Mouse (Mus musculus) forebrain, embryonic 15.5 days (tissue): Measurements from ENCODE around the gene Lpar6. TPM values are rescaled to one million over a fixed set of nuclear protein-coding genes. Genes with fewer than 3 reads are reported as not detected.

ENCODE experiments used
- ATAC-seq: fragments of 200-750 bp; cut with Nextera tagmentation; replicated peaks from 2 replicates; pipeline ENCODE4 v1.8.0; 2017; ENCODE audit warnings: mild to moderate bottlenecking, moderate TSS enrichment, moderate library complexity
- H3K27ac ChIP-seq: fragments of 300-500 bp; sonication (generic); replicated peaks from 2 replicates; pipeline ENCODE4 v1.5.1; 2015; ENCODE audit warnings: mild to moderate bottlenecking, inconsistent platforms
- H3K27me3 ChIP-seq: fragments of 300-500 bp; sonication (generic); 2 replicates; pipeline ENCODE4 v1.6.1; 2015; ENCODE audit warnings: inconsistent platforms
- H3K36me3 ChIP-seq: fragments of 300-500 bp; sonication (generic); 2 replicates; pipeline ENCODE4 v1.6.1; 2015; ENCODE audit warnings: mild to moderate bottlenecking, inconsistent platforms
- H3K4me1 ChIP-seq: fragments of 300-500 bp; sonication (generic); 2 replicates; pipeline ENCODE4 v1.6.1; 2015; ENCODE audit warnings: inconsistent platforms
- H3K4me2 ChIP-seq: fragments of 300-500 bp; sonication (generic); replicated peaks from 2 replicates; pipeline ENCODE4 v1.6.1; 2015; ENCODE audit warnings: mild to moderate bottlenecking, inconsistent platforms
- H3K4me3 ChIP-seq: fragments of 300-500 bp; sonication (generic); 2 replicates; pipeline ENCODE4 v1.5.1; 2015; ENCODE audit warnings: mild to moderate bottlenecking, inconsistent platforms
- H3K9ac ChIP-seq: fragments of 300-500 bp; sonication (generic); replicated peaks from 2 replicates; pipeline ENCODE4 v1.6.1; 2015; ENCODE audit warnings: mild to moderate bottlenecking, inconsistent platforms
- H3K9me3 ChIP-seq: fragments of 300-500 bp; sonication (generic); 2 replicates; pipeline ENCODE4 v1.6.1; 2016; ENCODE audit warnings: inconsistent platforms
- WGBS: fragments of 180-500 bp; shearing (Covaris S2); methylation state at CpG from one replicate; pipeline ENCODE4 v1.1.7; 2015; ENCODE audit warnings: mixed read lengths; 5-methylcytosine and 5-hydroxymethylcytosine counted together
- polyA plus RNA-seq: library from polyadenylated mRNA; unstranded; fragments of >200 nt; fragmentation: Nextera tagmentation; extraction: Ambion mirVana; gene quantifications from 2 replicates; pipeline ENCODE4 v1.2.1, GENCODE M21; 2015

Lpar6 gene
- polyA plus RNA-seq, 1 experiment from 2014 or later, result 4.9 TPM

DNA sequence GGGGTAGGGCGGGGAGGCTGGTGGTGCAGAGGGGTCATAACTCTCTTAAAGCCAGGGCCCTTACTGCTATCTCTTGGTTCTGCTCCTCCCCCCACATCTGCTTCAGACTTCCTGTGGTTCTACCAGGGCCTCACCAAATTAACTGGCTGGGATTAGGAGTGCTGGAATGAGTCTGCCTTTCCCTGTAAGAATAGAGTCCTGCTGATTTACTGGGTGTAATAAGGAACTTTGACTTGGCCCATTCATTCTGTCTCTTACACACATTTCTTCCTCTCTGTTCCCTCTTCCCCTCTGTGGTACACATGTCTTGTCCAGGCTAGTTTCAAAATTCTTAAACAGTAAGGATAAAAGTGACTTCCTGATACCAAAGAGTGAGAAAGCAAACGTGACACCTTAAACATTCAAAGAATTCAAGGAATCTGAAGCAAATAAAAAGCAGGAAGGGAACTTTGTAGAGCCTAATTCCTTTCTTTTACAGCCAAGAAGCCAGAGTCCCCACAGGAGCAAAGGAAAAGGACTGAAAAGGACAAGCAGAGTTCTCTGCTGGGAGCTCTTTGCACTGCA, 3.1 kb upstream of the Lpar6 start:
- WGBS, result 13% methylated on average over 2 of the region's 2 CpGs
- no peaks in the 10 kb centered on the region for H3K36me3 ChIP-seq
- H3K27ac ChIP-seq, result no peak overlapping the region

DNA sequence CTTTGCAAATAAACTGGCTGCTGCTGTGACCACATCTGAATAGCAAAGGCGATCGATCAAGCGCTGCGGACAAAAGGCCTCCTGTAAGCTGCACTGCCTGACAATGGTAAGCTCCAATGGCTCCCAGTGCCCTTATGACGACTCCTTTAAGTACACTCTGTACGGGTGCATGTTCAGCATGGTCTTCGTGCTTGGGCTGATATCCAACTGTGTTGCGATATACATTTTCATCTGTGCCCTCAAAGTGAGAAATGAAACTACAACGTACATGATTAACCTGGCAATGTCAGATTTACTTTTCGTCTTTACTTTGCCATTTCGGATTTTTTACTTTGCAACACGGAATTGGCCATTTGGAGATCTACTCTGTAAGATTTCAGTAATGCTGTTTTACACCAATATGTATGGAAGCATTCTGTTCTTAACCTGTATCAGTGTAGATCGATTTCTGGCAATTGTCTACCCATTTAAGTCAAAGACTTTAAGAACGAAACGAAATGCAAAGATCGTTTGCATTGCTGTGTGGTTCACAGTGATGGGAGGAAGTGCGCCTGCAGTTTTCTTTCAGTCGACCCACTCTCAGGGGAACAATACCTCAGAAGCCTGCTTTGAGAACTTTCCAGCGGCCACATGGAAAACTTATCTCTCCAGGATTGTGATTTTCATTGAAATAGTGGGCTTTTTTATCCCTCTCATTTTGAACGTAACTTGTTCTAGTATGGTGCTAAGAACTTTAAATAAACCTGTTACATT, 979 bp downstream of the Lpar6 start:
- H3K4me1 ChIP-seq, result peaks cover 14% of the 10 kb centered on the region
- H3K9ac ChIP-seq, result peak overlapping the region; percentile 48
- peak overlapping the region; percentile 48 for H3K4me3 ChIP-seq
- H3K36me3 ChIP-seq, result no peaks in the 10 kb centered on the region
- H3K27me3 ChIP-seq, result no peaks in the 10 kb centered on the region
- peak overlapping the region; percentile 55 for H3K4me2 ChIP-seq
- peak overlapping the region; percentile 78 for H3K27ac ChIP-seq
- no peaks in the 10 kb centered on the region for H3K9me3 ChIP-seq
- WGBS, result under 1% methylated on average over 20 of the region's 20 CpGs
- ATAC-seq, result peak; percentile 86

More for the DNA sequence above, 3.1 kb upstream of the Lpar6 start:
- Histone ChIP-seq H3K9me3 (no peaks in the 10 kb centered on the region), H3K4me1 (peaks cover 20% of the 10 kb centered on the region), H3K27me3 (no peaks in the 10 kb centered on the region), H3K9ac (no peak overlapping the region), H3K4me2 (no peak overlapping the region), H3K4me3 (no peak overlapping the region)
- ATAC-seq, result no peak

DNA sequence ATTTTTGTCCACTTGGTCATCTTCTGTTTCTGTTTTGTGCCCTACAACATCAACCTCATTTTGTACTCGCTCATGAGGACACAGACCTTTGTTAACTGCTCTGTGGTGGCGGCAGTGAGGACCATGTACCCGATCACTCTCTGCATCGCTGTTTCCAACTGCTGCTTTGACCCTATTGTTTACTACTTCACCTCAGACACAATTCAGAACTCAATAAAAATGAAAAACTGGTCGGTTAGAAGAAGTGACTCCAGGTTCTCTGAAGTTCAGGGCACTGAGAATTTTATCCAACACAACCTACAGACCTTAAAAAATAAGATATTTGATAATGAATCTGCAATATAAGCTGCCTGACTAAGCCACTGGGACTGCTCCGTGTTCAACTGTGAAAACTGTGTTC, 1.6 kb downstream of the Lpar6 start:
- peak overlapping the region; percentile 48 for H3K9ac ChIP-seq
- under 1% methylated on average over 6 of the region's 6 CpGs for WGBS
- H3K9me3 ChIP-seq, result no peaks in the 10 kb centered on the region
- no peaks in the 10 kb centered on the region for H3K27me3 ChIP-seq
- no peak for ATAC-seq
- peak overlapping the region; percentile 78 for H3K27ac ChIP-seq
- H3K4me2 ChIP-seq, result peak overlapping the region; percentile 55
- peaks cover 14% of the 10 kb centered on the region for H3K4me1 ChIP-seq
- H3K36me3 ChIP-seq, result no peaks in the 10 kb centered on the region
- H3K4me3 ChIP-seq, result peak overlapping the region; percentile 48

DNA sequence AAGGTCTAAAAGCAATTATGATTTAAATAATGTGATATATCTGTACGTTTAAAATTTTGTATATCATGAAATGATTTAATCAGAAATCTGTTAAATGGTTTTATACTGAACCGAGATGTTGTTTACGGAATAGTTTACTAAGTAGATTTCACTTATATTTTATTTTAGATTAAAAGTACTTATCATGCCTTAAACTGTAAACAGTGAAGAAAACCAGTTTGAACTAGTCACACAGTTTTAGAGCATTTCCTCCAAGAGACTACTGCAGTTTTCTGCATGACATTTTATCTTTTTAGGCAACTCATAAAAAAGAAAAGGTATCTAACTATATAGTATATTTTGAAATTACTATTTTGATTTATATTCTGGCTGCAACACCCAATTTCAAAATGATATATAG, 2.2 kb downstream of the Lpar6 start:
- no peak for ATAC-seq
- no peak overlapping the region for H3K4me3 ChIP-seq
- H3K36me3 ChIP-seq, result no peaks in the 10 kb centered on the region
- H3K4me2 ChIP-seq, result no peak overlapping the region
- H3K27ac ChIP-seq, result no peak overlapping the region
- H3K9ac ChIP-seq, result no peak overlapping the region
- no peaks in the 10 kb centered on the region for H3K9me3 ChIP-seq
- no peaks in the 10 kb centered on the region for H3K27me3 ChIP-seq
- H3K4me1 ChIP-seq, result peaks cover 14% of the 10 kb centered on the region
- 48% methylated on average over 3 of the region's 3 CpGs for WGBS

DNA sequence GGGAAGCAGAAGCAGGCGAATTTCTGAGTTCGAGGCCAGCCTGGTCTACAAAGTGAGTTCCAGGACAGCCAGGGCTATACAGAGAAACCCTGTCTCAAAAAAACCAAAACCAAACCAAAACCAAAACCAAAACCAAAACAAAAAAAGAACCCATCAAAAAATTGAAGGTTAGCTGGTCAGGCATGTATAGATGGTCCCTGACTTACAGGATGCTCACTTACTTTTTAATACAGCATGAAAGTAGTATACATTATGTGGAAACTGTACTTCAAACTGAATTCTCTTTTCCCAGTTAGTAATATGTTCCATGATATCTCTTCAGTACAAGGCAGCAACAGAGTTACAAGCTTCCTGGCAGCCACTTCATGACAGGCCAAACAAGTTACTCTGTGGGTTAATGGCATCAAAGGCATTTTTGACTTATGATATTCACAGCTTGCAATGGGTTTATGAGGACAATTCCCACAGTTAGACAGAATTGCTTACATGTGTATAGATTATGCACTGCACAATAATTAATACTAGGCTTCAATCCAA, 6.4 kb downstream of the Lpar6 start:
- Histone ChIP-seq H3K4me2 (no peak overlapping the region), H3K27ac (no peak overlapping the region), H3K9me3 (no peaks in the 10 kb centered on the region), H3K4me1 (peaks cover 4% of the 10 kb centered on the region; the same call in 1 of the 2 replicates), H3K27me3 (no peaks in the 10 kb centered on the region), H3K36me3 (no peaks in the 10 kb centered on the region), H3K4me3 (no peak overlapping the region), H3K9ac (no peak overlapping the region)
- ATAC-seq, result no peak
- 93% methylated on average over 2 of the region's 2 CpGs for WGBS

DNA sequence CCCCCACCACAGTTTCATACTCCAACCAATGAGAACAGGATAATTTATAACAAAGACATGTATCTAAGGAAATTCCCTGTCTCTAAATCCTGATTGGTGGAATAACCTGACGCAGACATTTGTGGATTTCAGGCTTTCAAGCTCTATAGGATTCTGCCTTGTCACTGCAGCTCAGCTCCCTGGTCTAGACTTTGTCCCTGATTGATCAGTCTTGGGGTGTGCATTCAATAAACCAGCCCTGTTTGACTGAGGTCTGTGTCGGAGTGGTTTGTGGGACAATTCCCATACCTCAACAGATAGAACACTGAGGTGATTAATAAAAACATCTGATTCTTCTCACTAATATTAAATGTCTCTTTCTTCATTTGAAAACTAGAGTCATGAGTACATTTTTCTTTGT, 12.4 kb downstream of the Lpar6 start:
- no peak overlapping the region for H3K9ac ChIP-seq
- no peak for ATAC-seq
- no peak overlapping the region for H3K27ac ChIP-seq
- no peaks in the 10 kb centered on the region for H3K9me3 ChIP-seq
- no peaks in the 10 kb centered on the region for H3K4me1 ChIP-seq
- WGBS, result 93% methylated on average over 2 of the region's 2 CpGs
- no peak overlapping the region for H3K4me3 ChIP-seq
- H3K36me3 ChIP-seq, result no peaks in the 10 kb centered on the region
- no peak overlapping the region for H3K4me2 ChIP-seq
- H3K27me3 ChIP-seq, result no peaks in the 10 kb centered on the region

DNA sequence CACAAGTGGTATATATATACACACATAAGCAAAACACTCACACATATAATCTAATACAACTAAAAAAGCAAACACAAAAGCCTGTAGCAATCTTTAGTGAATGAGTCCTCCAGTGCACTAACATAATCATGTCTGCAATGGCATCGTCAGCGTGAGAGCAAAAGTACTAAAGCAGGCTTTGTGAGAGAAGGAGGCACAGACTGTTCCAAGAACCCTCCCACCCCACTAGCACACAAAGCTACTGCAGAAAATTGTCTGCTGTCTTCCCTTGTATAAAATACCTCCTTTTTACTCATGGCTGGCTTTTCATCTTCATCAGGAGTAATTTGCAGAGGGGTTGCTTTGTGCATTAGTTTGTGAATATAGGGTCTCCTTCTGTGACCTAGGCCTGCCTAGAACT, 14.6 kb downstream of the Lpar6 start:
- H3K9me3 ChIP-seq, result no peaks in the 10 kb centered on the region
- H3K4me3 ChIP-seq, result no peak overlapping the region
- WGBS, result 38% methylated on average over 2 of the region's 2 CpGs
- no peaks in the 10 kb centered on the region for H3K4me1 ChIP-seq
- no peak overlapping the region for H3K4me2 ChIP-seq
- no peaks in the 10 kb centered on the region for H3K27me3 ChIP-seq
- no peak overlapping the region for H3K27ac ChIP-seq
- no peak overlapping the region for H3K9ac ChIP-seq
- H3K36me3 ChIP-seq, result no peaks in the 10 kb centered on the region
- no peak for ATAC-seq

DNA sequence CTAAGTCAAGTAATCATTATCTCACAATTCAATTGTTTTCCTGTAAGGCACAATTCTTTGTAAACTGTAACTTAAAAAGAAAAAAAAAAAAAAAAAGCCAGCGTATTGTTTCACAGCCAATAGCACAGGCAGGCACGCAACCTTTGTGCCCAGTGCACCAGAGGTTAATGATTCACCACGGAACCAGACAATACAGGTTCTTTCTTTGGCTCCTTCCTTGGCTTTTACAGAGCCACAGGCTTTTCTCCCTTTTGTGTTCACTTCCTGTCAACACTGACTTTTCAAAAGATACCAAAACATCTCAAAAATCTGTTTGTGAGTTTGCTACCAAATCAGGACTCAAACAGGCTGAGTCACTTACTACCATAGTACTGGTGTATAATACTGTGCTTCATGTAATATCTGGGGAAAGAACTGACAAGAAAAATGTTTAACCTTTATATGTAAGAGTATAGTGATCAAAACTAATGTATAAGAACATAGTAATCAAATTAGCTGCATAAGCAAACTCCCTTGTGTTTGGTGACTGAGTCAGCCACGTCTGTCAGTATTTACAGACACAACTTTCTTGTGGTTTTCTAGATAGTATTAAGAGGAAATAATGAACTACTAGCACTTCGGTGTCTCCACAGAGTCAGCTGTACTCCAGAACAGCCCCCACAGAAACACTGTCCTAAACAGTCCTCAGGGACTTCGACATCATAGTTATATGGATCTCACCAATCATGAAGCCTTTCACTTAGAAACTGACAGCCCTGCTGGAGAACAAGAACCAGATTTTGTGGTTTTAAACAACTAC, 16.0 kb downstream of the Lpar6 start:
- no peaks in the 10 kb centered on the region for H3K36me3 ChIP-seq
- no peak overlapping the region for H3K4me2 ChIP-seq
- H3K4me3 ChIP-seq, result no peak overlapping the region
- no peak overlapping the region for H3K9ac ChIP-seq
- H3K27ac ChIP-seq, result no peak overlapping the region
- H3K27me3 ChIP-seq, result no peaks in the 10 kb centered on the region
- no peak for ATAC-seq
- no peaks in the 10 kb centered on the region for H3K9me3 ChIP-seq
- 53% methylated on average over 6 of the region's 6 CpGs for WGBS
- no peaks in the 10 kb centered on the region for H3K4me1 ChIP-seq

DNA sequence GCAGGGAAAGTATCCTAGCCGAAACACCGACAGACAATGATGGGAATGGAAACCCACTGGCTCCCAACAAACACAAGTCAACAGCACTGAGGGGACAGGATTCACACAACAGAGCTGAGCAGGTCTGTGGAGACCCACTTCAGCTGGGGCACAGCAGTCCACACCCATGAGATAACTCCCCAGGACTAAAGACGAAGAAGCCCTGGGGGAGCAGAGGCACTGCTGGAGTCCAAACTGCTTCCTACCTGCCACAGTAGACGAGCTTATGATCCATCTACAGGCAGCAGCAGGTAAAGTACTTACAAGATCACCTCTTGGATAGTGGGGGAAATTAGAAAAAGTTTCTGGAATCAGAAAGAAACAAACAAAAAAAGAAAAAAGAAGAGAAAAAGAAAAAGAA, 16.7 kb downstream of the Lpar6 start:
- no peaks in the 10 kb centered on the region for H3K36me3 ChIP-seq
- no peaks in the 10 kb centered on the region for H3K27me3 ChIP-seq
- no peak for ATAC-seq
- no peak overlapping the region for H3K9ac ChIP-seq
- 78% methylated on average over 4 of the region's 4 CpGs for WGBS
- no peak overlapping the region for H3K27ac ChIP-seq
- no peak overlapping the region for H3K4me3 ChIP-seq
- no peaks in the 10 kb centered on the region for H3K9me3 ChIP-seq
- H3K4me1 ChIP-seq, result no peaks in the 10 kb centered on the region
- no peak overlapping the region for H3K4me2 ChIP-seq

DNA sequence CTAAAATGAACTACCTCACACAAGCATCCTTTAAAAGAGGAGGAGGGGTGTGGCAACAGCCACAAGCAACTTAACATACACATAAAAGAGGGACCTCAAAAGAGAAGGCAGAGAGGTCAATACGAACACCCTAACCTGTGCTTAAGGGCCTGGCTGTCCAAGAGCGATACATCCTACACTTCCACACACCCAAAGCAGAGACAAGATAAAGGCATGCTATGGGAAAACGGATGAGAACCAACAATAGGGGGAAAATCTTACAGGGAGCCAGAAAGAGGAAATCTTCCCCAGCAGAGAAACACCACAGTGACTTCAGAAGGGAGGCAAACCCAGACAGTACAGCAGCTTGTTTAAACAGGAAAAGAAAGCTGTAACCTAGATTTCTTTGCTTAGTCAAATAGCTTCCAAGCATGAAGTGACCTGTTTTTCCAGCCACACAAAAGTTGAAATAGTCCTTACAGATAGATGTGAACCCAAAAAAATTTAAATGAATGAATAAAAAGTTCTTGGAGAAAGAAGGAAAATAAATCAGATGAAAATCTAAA, 17.8 kb downstream of the Lpar6 start:
- Histone ChIP-seq H3K9ac (no peak overlapping the region), H3K4me3 (no peak overlapping the region), H3K36me3 (no peaks in the 10 kb centered on the region), H3K4me1 (no peaks in the 10 kb centered on the region), H3K27me3 (no peaks in the 10 kb centered on the region), H3K4me2 (no peak overlapping the region), H3K9me3 (no peaks in the 10 kb centered on the region), H3K27ac (no peak overlapping the region)
- ATAC-seq, result no peak
- WGBS, result 70% methylated on average over 3 of the region's 3 CpGs

DNA sequence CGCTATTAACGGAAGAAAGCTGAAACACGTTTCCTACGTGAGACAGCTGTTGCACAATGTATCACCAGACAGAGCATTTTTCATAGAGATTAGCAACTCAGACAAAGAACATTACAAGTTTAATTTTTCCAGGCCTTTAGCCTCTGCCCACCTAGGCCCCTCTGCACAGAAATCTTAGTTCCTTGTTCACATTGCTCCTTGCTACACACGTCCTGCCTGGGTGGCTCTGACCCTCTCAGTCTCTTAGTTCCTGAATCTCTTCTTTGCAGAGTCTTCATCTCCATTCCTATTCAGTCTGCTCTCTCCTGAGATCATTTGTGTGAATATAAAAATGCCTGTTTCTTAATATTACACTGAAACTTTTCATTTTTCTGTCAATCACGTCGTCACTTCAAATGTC, 19.7 kb downstream of the Lpar6 start:
- H3K27me3 ChIP-seq, result no peaks in the 10 kb centered on the region
- ATAC-seq, result no peak
- H3K9me3 ChIP-seq, result no peaks in the 10 kb centered on the region
- H3K4me2 ChIP-seq, result no peak overlapping the region
- peaks cover 4% of the 10 kb centered on the region for H3K36me3 ChIP-seq
- H3K4me3 ChIP-seq, result no peak overlapping the region
- H3K4me1 ChIP-seq, result no peaks in the 10 kb centered on the region
- H3K9ac ChIP-seq, result no peak overlapping the region
- WGBS, result 79% methylated on average over 7 of the region's 7 CpGs
- no peak overlapping the region for H3K27ac ChIP-seq

DNA sequence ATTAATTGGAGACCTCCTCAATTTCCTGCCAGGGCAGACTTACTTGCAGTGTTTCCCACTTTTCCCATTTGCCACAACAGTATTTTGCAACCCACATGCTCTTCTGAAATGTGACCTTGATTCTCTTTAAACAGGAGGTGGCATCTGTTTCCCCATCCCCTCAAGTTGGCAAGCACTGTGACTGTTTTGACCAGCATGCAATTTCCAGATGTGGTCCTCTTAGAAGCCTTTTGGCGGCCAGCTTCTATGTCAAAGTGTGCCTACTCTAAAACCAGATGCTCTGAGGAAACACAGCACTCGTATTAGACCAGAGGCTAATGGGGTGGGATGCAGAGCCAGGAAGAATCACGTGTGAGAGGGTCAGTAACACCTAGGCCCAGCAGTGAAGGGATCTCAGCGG, 20.5 kb downstream of the Lpar6 start:
- H3K9ac ChIP-seq, result no peak overlapping the region
- 73% methylated on average over 4 of the region's 4 CpGs for WGBS
- ATAC-seq, result no peak
- H3K4me3 ChIP-seq, result no peak overlapping the region
- no peaks in the 10 kb centered on the region for H3K4me1 ChIP-seq
- no peaks in the 10 kb centered on the region for H3K27me3 ChIP-seq
- H3K36me3 ChIP-seq, result peaks cover 6% of the 10 kb centered on the region
- H3K9me3 ChIP-seq, result no peaks in the 10 kb centered on the region
- H3K27ac ChIP-seq, result no peak overlapping the region
- H3K4me2 ChIP-seq, result no peak overlapping the region
